Mouse (Mus musculus): ENCODE data around the gene Ints1.

GRCm38 (mm10) chr5:139803165-139803564 lies 27.7 kb upstream of the Ints1 start:
- TF ChIP-seq CTCF (IDR thresholded peaks at IDR 0.05; ENCODE audit: low read depth) (no peak), EP300 (IDR thresholded peaks at IDR 0.05; ENCODE audit: low read depth) (no peak)

All from liver, embryonic 14.5 days (tissue).